Mouse (Mus musculus) limb, embryonic 10.5 days (tissue): ENCODE data around the gene Ifi27l2b. TPM values are rescaled to one million over a fixed set of nuclear protein-coding genes. Genes with fewer than 3 reads are reported as not detected.
A peak's percentile ranks its signal among the peaks of the same experiment; 100 is the strongest.

Source experiments
- DNase-seq: peaks from one replicate; pipeline ENCODE4 v3.0.0-alpha.2; 2017; ENCODE audit warnings: low spot score
- H3K27ac ChIP-seq: fragments of 300-500 bp; sonication (generic); 2 replicates; pipeline ENCODE4 v1.5.1; 2016; ENCODE audit warnings: mild to moderate bottlenecking
- H3K27me3 ChIP-seq: fragments of 300-500 bp; sonication (generic); 2 replicates; pipeline ENCODE4 v1.6.1; 2016; ENCODE audit warnings: low read depth, mild to moderate bottlenecking; ENCODE audit not compliant: poor library complexity, severe bottlenecking
- H3K36me3 ChIP-seq: fragments of 300-500 bp; sonication (generic); 2 replicates; pipeline ENCODE4 v1.6.1; 2016; ENCODE audit warnings: mild to moderate bottlenecking, moderate library complexity
- H3K4me1 ChIP-seq: fragments of 300-500 bp; sonication (generic); 2 replicates; pipeline ENCODE4 v1.6.1; 2016
- H3K4me3 ChIP-seq: fragments of 300-500 bp; sonication (generic); 2 replicates; pipeline ENCODE4 v1.5.1; 2016; ENCODE audit warnings: mild to moderate bottlenecking, moderate library complexity
- H3K9me3 ChIP-seq: fragments of 300-500 bp; sonication (generic); replicated peaks from 2 replicates; pipeline ENCODE4 v1.6.1; 2016; ENCODE audit warnings: mild to moderate bottlenecking
- WGBS: fragments of 180-500 bp; shearing (Covaris S2); methylation state at CpG from one replicate; pipeline ENCODE4 v1.1.7; 2016; 5-methylcytosine and 5-hydroxymethylcytosine counted together
- polyA plus RNA-seq: library from polyadenylated mRNA; unstranded; fragments of >200 nt; fragmentation: Nextera tagmentation; extraction: Ambion mirVana; gene quantifications from 2 replicates; pipeline ENCODE4 v1.2.1, GENCODE M21; 2016

The Ifi27l2b gene
- polyA plus RNA-seq, 1 experiment from 2014 or later = not detected

GRCm38 (mm10) chr12:103426710-103427109 is 30.3 kb downstream of the Ifi27l2b start:
- Histone ChIP-seq H3K27me3 (no peaks in the 10 kb centered on the region), H3K36me3 (peaks cover 23% of the 10 kb centered on the region), H3K27ac (no peak overlapping the region), H3K9me3 (no peaks in the 10 kb centered on the region), H3K4me3 (no peak overlapping the region), H3K4me1 (peaks cover 22% of the 10 kb centered on the region)
- DNase-seq = no peak
- WGBS = 88% methylated on average over 7 of the region's 7 CpGs

- Histone ChIP-seq H3K9me3 (no peaks in the 10 kb centered on the region), H3K4me3 (peak within 1 kb of the TSS; percentile 91), H3K36me3 (peaks cover 28% of the 10 kb centered on the region), H3K27ac (peak within 1 kb of the TSS; percentile 86), H3K4me1 (peaks cover 26% of the 10 kb centered on the region), H3K27me3 (no peaks in the 10 kb centered on the region)
- 1% methylated on average over 33 of the region's 33 CpGs for WGBS
- peak; percentile 98 for DNase-seq
These were observed 31.1 kb downstream of the Ifi27l2b start, which contains the start of gene Ddx24 for GRCm38 (mm10) chr12:103425729-103426470. Gene Ddx24 (minus strand): TSS chr12:103425830.

- Histone ChIP-seq H3K27me3 (no peaks in the 10 kb centered on the region), H3K27ac (peak overlapping the region; percentile 86), H3K4me1 (peaks cover 26% of the 10 kb centered on the region), H3K9me3 (no peaks in the 10 kb centered on the region), H3K36me3 (peaks cover 28% of the 10 kb centered on the region), H3K4me3 (peak overlapping the region; percentile 91)
- 10% methylated on average over 33 of the region's 33 CpGs for WGBS
- no peak for DNase-seq
These were observed 31.9 kb downstream of the Ifi27l2b start for GRCm38 (mm10) chr12:103425016-103425728.

- Histone ChIP-seq H3K4me3 (no peak overlapping the region), H3K27me3 (no peaks in the 10 kb centered on the region), H3K27ac (no peak overlapping the region), H3K4me1 (no peaks in the 10 kb centered on the region), H3K9me3 (no peaks in the 10 kb centered on the region), H3K36me3 (peaks cover 94% of the 10 kb centered on the region)
- WGBS = 93% methylated on average over 10 of the region's 10 CpGs
- DNase-seq = no peak
These were observed 48.9 kb downstream of the Ifi27l2b start for GRCm38 (mm10) chr12:103408144-103408543.

- WGBS = 90% methylated on average over 4 of the region's 4 CpGs
- Histone ChIP-seq H3K36me3 (peaks cover 93% of the 10 kb centered on the region), H3K4me3 (no peak within 1 kb of the TSS), H3K9me3 (no peaks in the 10 kb centered on the region), H3K27ac (no peak within 1 kb of the TSS), H3K4me1 (no peaks in the 10 kb centered on the region), H3K27me3 (no peaks in the 10 kb centered on the region)
- DNase-seq = no peak
These were observed 49.3 kb downstream of the Ifi27l2b start, which contains the start of gene 9330161L09Rik for GRCm38 (mm10) chr12:103407720-103408119. Gene 9330161L09Rik (minus strand): TSS chr12:103407820.

- Histone ChIP-seq H3K4me3 (no peak overlapping the region), H3K9me3 (no peaks in the 10 kb centered on the region), H3K36me3 (peaks cover 63% of the 10 kb centered on the region), H3K27ac (no peak overlapping the region), H3K4me1 (no peaks in the 10 kb centered on the region), H3K27me3 (no peaks in the 10 kb centered on the region)
- DNase-seq = no peak
- 89% methylated on average over 18 of the region's 18 CpGs for WGBS
These were observed 52.9 kb downstream of the Ifi27l2b start for GRCm38 (mm10) chr12:103404131-103404530.

Other genes starting within 250 kb of the Ifi27l2b start
- gene Prima1, start 215.1 kb downstream of the Ifi27l2b start, polyA plus RNA-seq = not detected in 2 replicates
- not detected in 2 replicates for gene Fam181a, start 146.2 kb downstream of the Ifi27l2b start, polyA plus RNA-seq
- 0.29 and 0.61 TPM in 2 replicates for gene Asb2, start 101.2 kb downstream of the Ifi27l2b start, polyA plus RNA-seq
- 8.3 and 10.0 TPM in 2 replicates for gene Otub2, start 68.5 kb downstream of the Ifi27l2b start, polyA plus RNA-seq
- 0.25 and 0.76 TPM in 2 replicates for gene 9330161L09Rik, start 49.4 kb downstream of the Ifi27l2b start, polyA plus RNA-seq
- 92.5 and 101 TPM in 2 replicates for gene Ddx24, start 31.4 kb downstream of the Ifi27l2b start, polyA plus RNA-seq
- gene Ifi27, start 23.0 kb downstream of the Ifi27l2b start, polyA plus RNA-seq = 0.34 and 0.68 TPM in 2 replicates
- gene Ifi27l2a, start 13.5 kb downstream of the Ifi27l2b start, polyA plus RNA-seq = 0.59 and 1.1 TPM in 2 replicates
- gene Ppp4r4, start 75.1 kb upstream of the Ifi27l2b start, polyA plus RNA-seq = 1.2 and 1.9 TPM in 2 replicates
- gene Serpina10, start 174.2 kb upstream of the Ifi27l2b start, polyA plus RNA-seq = not detected in 2 replicates
- 0.09 TPM in 1 of 2 replicates, not detected in the other for gene Serpina6, start 200.0 kb upstream of the Ifi27l2b start, polyA plus RNA-seq
- gene Serpina16, start 218.9 kb upstream of the Ifi27l2b start, polyA plus RNA-seq = not detected in 2 replicates
- gene Serpina1f, start 238.3 kb upstream of the Ifi27l2b start, polyA plus RNA-seq = not detected in 2 replicates